Comparison of ENCODE assay signal across 18 mouse cellular contexts in genomic region chr4:59894977-59895575, GRCm38 (mm10). TPM values are rescaled to one million over a fixed set of nuclear protein-coding genes. Genes with fewer than 3 reads are reported as not detected.
DNase-seq lines count a peak whose midpoint lies in the region; ATAC-seq and TF ChIP-seq lines count a peak whose summit lies in the region.
"Had no signal": no experiment of that assay in that cellular context is flagged by ENCODE, and none has a peak within 500 bp of the region (broad histone marks: within the 10 kb centered on the region; RNA-seq: fewer than 3 reads in every experiment).

No protein-coding gene starts in this region.

- no peaks in the 10 kb centered on the region for H3K36me3 ChIP-seq in liver, embryonic 11.5 days (ENCODE audit: control insufficient read depth, insufficient read depth, low read length)
- peaks cover 55% of the 10 kb centered on the region for H3K36me3 ChIP-seq in liver, postnatal 0 days (replicated peaks; ENCODE audit: insufficient read depth, low read length)
- peaks cover 48% of the 10 kb centered on the region for H3K36me3 ChIP-seq in forebrain, embryonic 13.5 days (ENCODE audit: poor library complexity, severe bottlenecking)

- H3K27ac ChIP-seq in liver, embryonic 11.5 days (ENCODE audit: low read depth, low read length): no peak overlapping the region
- no peak overlapping the region for H3K27ac ChIP-seq in liver, postnatal 0 days (ENCODE audit: low read depth)
- H3K27ac ChIP-seq in forebrain, embryonic 13.5 days: no peak overlapping the region

- H3K4me1 ChIP-seq in liver, embryonic 11.5 days (replicated peaks; ENCODE audit: control insufficient read depth, insufficient read depth, low read length): no peaks in the 10 kb centered on the region
- H3K4me1 ChIP-seq in liver, postnatal 0 days (ENCODE audit: insufficient read depth): no peaks in the 10 kb centered on the region
- H3K4me1 ChIP-seq in forebrain, embryonic 13.5 days: peaks cover 8% of the 10 kb centered on the region; the same call in 1 of the 2 replicates

- 74% methylated on average over 3 of the region's 3 CpGs for WGBS in liver, embryonic 11.5 days
- 57% methylated on average over 3 of the region's 3 CpGs for WGBS in liver, postnatal 0 days (ENCODE audit: insufficient replicate concordance)
- WGBS in forebrain, embryonic 13.5 days: 96% methylated on average over 3 of the region's 3 CpGs

- no peak overlapping the region for H3K4me3 ChIP-seq in liver, embryonic 11.5 days (ENCODE audit: low read depth, low read length)
- no peak overlapping the region for H3K4me3 ChIP-seq in liver, postnatal 0 days (ENCODE audit: low read depth, low read length)
- no peak overlapping the region for H3K4me3 ChIP-seq in forebrain, embryonic 13.5 days

- H3K9me3 ChIP-seq in liver, embryonic 11.5 days (ENCODE audit: control insufficient read depth, low read length): no peaks in the 10 kb centered on the region
- no peaks in the 10 kb centered on the region for H3K9me3 ChIP-seq in liver, postnatal 0 days (ENCODE audit: low read length)
- no peaks in the 10 kb centered on the region for H3K9me3 ChIP-seq in forebrain, embryonic 13.5 days (replicated peaks)

- TF ChIP-seq EP300 in liver, postnatal 0 days (IDR thresholded peaks at IDR 0.05; ENCODE audit: low read depth): no peak

- DNase-seq in frontal cortex, adult 2 months (ENCODE audit: extremely low spot score in 1 of 2, low spot score in 1 of 2): no peak
- DNase-seq in liver, embryonic 11.5 days (ENCODE audit: low spot score): no peak
- DNase-seq in liver: no peak
- peak; percentile 47 for DNase-seq in Muller cell, postnatal 12 days (ENCODE audit: inconsistent ontology term)
- no peak for DNase-seq in liver, postnatal 0 days
- no peak for DNase-seq in right cerebral cortex, postnatal 14 days
- DNase-seq: B cell, adult 2 months; cerebellum, adult 9-10 months; heart, postnatal 14 days; kidney, postnatal 10 days; layer of hippocampus, adult 9-11 months; lung, postnatal 10 days; midbrain, embryonic 14.5 days had no signal

- no peak overlapping the region for H3K9ac ChIP-seq in liver, embryonic 11.5 days (ENCODE audit: low read depth, low read length)
- no peak overlapping the region for H3K9ac ChIP-seq in liver, postnatal 0 days (replicated peaks)
- no peak overlapping the region for H3K9ac ChIP-seq in forebrain, embryonic 13.5 days

- H3K4me2 ChIP-seq in liver, embryonic 11.5 days: no peak overlapping the region
- no peak overlapping the region for H3K4me2 ChIP-seq in liver, postnatal 0 days (ENCODE audit: low read depth, low read length)
- no peak overlapping the region for H3K4me2 ChIP-seq in forebrain, embryonic 13.5 days

- no peaks in the 10 kb centered on the region for H3K27me3 ChIP-seq in liver, embryonic 11.5 days (replicated peaks; ENCODE audit: control insufficient read depth, insufficient read depth, low read length)
- H3K27me3 ChIP-seq in liver, postnatal 0 days (ENCODE audit: insufficient read depth, low read length): no peaks in the 10 kb centered on the region
- no peaks in the 10 kb centered on the region for H3K27me3 ChIP-seq in forebrain, embryonic 13.5 days

- no peak for TF ChIP-seq CTCF in liver, postnatal 0 days (IDR thresholded peaks at IDR 0.05; ENCODE audit: low read depth)

- peak; percentile 51; the same call in 1 of the 2 replicates for ATAC-seq in frontal cortex, adult (ENCODE audit: low TSS enrichment)
- 0 out of 2 replicates have a peak, but pooled peaks have one; percentile 5 for ATAC-seq in liver, embryonic 11.5 days (replicated peaks; ENCODE audit: low FRiP score)
- 0 out of 2 replicates have a peak, but pooled peaks have one; percentile 21 for ATAC-seq in liver, postnatal 0 days
- no peak for ATAC-seq in forebrain, embryonic 13.5 days
- ATAC-seq: inflammation-experienced regulatory T-cells, adult 6 months had no signal

RNA-seq across cellular contexts. Expression of gene Slc46a2, which starts 19.8 kb away (rescaled TPM):
- polyA plus RNA-seq in frontal cortex, adult 2 months (2012; rRNA removed): not detected in 2 replicates
- not detected in 2 replicates for polyA plus RNA-seq in liver, embryonic 11.5 days (2014; fragmentation: Nextera tagmentation; extraction: Ambion mirVana)
- polyA plus RNA-seq in liver, postnatal 0 days (2015; fragmentation: Nextera tagmentation; extraction: Ambion mirVana): not detected in 2 replicates
- not detected in 2 replicates for polyA plus RNA-seq in forebrain, embryonic 13.5 days (2015; fragmentation: Nextera tagmentation; extraction: Ambion mirVana)
- polyA plus RNA-seq: brain, embryonic 14.5 days; liver, adult 2 months; midbrain, embryonic 14.5 days had no signal
